Mouse (Mus musculus) spleen, adult 18-20 months (tissue): ENCODE results near the gene Sh3rf3.

Experiments
- DNase-seq, 2 experiments: peaks; one replicate each; pipeline ENCODE4 v3.0.0; 2022; ENCODE audit warnings: mixed read lengths in 2 of 2

Gene Sh3rf3

DNA sequence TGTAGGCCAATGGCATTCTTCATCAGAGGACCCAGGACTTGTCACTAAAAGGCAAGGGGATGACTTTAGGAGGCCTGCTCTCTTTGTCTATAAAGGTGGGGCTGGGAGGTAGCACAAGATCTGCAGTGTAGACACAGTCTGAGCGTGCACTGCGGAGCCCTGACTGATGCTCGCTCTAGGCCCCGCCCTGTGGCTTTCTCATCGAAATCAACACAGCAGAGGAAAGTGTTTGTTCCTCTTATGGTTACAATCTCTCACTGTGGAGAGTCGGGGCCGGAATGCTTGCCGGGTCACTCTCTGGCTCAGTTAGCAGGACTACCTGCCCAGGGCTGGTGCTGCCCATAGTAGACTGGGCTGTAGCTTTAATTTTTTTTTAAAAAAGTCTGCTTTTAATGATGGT, 299.6 kb downstream of the Sh3rf3 start:
- DNase-seq = no peak

DNA sequence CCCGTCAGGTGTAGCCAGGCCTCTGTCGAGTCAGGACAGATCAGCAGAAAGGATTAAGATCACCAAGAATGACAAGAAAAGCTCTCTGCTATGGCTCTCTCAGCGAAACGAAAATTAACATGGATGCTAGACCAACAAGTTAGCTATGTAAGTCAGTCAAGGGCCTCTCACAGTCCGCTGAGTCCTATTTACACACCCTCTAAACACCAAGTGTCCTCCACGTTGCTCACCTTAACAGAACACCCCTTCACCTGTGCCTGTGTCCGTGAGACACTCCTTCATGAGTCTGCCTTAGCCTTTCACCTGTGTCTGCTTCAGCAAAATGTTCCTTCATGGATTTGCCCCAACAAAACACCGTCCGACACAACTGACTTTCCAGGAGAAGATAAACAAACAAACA, 300.2 kb downstream of the Sh3rf3 start:
- no peak for DNase-seq

DNA sequence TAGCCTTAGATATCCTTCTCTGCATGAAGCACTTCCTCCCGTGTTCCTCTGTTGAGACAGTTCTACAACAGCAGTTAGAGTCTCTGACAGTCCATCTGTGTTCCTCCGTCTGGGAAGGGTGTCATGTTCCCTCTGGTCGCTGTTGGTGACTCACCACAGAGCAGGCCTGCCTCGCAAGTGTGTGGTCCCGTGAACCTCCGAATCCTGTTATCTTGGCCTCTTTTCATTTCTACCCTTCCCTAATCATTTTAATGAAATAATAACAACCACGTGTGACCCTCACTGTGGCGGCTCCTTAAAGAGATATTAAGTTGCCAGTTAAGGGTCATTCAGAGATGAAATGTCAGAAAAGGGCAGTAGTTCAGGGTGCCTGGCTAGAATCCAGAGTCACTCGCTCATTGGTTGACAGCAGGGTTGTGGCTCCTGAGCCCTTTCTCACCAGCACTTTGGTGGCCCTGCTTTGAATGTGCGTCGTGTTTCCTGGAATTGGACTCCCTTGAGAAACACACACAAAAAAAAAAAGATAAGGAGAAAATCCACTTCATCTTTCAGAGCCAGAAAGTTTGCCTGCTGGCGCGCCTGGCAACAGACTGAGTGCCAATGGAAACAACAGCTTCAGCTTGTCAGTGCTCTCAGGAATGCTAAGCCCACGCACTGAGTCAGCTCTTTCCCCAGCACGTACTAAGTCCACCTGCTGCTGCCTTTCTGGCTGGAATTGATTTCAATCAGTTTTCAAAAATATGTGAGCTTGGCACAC, 301.6 kb downstream of the Sh3rf3 start:
- DNase-seq = no peak

DNA sequence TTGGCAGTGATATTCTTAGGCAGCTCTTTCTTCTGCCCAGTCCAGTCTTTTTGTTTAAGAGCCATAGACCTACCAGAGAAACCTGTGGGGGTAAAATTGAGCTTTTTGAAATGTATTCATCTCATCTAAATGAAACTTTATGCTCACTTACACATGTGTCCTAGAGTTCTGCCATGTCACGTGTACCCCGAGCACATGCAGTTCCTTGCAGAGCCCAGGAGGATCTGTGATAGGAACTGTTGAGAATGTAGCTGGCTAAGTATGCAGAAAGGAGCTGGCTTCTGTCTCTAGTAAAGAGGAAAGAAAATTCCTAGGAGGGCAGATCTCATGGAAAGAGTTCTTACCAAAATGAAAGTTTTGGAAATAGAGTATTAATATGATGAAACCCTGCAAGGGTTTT, 302.5 kb downstream of the Sh3rf3 start:
- no peak for DNase-seq

DNA sequence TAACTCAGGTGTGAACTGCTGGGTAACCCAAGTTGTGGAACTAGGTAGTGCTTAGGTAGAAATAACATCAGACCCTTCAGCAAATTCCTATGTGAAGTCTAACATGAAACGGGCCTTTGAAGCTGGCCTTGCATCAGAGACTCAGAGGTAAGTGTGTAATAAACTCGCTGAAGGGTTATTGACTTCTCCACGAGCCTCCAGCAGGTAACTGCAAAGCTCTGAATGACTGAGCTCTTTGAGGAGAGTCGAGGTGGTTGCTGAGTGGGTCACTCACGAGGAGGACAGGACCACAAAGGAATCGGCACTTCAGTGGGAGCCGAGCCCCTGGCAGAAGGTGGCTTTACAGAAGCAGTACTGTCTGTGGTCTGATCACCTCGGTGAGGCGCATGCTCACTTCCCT, 303.2 kb downstream of the Sh3rf3 start:
- no peak for DNase-seq

DNA sequence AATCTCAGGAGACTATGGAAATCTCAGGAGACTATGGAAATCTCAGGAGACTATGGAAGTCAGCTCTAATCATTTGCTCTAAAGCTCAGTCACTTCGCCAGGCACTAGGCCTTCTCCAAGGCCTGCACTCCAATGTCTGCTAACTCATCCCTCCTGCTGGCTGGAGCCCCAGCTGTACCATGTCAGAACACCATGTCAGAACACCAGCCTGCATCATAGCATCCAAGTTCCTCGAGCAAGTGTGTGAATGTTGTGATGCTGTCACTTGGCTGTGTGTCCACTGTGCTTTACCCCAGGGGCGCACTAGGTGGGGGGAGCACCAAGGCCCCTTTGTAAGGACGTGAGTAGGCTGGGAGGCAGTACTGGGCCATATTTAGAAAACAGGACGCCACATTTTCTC, 304.4 kb downstream of the Sh3rf3 start:
- no peak for DNase-seq

DNA sequence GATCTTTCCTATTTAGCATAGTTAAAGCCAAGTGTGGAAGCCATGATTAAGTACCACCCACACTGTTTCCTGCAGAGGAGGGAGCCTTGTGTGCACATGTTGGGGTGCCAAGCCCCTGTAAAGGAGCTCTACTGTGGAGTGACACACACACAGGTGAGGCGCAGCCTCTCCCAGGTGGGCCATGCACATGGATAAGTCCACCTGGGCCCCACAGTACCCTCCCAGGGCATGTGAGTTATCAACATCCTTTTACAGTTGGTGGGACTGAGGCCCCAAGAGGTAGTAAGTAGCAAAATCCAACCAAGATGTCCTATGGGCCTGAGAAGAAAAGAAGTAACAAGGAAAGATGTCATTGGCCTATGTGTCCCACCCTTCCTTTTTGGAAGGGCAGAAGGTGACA, 305.8 kb downstream of the Sh3rf3 start:
- no peak for DNase-seq

DNA sequence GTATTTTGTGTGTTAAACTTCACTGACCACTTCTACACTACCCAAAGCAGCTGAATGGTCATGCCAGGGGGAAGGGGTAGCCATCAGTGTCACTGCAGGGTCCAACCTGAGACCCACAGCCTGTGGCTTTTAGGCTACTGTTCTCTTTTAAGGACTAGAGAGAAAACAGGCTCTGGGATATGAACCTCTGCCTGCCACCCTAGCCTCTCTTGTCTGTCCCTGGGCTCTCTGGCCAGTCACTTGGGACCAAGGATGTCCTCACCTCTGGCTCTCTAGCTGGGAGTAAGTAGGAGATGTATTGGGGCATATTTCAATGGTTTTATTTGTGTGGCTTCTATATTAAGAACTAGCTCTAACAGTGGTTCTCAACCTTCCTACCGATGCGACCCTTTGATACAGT, 306.7 kb downstream of the Sh3rf3 start:
- no peak for DNase-seq

DNA sequence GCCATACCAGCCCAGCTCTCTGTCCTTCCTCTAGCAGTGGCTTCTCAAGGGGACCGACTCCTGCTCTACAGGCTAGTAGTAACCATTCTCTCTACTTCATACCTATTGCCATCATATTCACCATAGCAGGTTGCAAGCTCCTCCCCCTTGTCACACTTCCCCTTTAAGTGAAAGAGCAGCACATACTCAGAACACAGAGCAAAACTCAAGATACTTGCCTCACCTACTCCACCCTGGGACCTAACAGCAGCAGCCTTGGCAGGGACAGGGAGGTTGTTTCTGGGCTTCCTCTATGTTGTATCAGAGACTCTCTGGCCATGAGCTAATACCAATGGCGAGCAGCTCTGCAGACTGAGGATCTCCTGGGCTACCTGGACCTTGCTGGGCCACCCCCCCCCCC, 312.3 kb downstream of the Sh3rf3 start:
- DNase-seq = no peak

DNA sequence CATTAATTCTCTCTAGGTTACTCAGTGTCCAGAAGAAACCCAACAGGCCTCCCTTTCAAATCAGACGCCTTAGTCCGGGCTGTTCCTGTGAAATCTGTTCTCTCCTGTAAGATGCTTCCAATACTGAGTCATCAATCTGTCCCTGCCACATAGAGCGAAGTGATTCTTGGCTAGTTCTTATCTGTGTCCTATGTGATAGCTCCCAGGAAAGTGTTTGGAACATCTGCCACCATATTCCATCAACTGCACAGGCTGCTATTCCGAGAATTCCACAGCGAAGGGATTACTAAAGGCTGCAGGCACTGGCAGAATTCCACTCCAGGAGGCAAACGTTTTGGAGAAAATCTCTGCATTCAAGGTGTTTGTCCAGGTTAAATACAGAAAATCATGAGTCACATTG, 314.5 kb downstream of the Sh3rf3 start:
- no peak for DNase-seq

DNA sequence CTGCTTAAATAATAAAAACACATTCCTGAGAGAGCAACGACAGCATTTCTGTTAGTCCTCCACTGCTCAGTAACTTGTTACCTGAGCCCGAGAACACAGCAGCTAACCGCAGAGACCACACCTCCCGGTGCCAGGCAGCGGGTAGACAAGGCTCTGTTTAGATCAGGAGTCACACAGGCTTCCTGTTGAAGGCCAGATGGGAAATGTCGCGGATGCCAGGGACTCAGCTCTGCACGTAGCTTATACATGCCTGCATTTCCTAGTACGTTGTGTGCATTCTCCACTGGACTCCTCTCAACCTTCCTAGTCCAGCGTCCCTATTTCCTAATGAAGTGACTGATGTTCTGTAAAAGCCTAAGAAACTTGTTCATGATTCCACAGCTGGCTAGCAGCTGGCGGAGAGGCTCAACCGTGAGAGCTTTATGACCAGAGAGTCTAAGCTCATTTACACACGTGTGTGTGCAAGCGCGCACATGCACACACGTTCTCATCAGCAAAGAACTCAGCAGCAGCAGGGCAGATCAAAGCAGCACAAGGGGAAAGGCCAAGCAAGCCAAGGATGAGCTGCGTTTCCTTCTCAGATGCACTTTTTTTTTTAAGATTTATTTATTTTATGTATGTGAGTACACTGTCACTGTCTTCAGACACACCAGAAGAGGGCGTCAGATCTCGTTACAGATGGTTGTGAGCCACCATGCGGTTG, 318.9 kb downstream of the Sh3rf3 start:
- no peak for DNase-seq

DNA sequence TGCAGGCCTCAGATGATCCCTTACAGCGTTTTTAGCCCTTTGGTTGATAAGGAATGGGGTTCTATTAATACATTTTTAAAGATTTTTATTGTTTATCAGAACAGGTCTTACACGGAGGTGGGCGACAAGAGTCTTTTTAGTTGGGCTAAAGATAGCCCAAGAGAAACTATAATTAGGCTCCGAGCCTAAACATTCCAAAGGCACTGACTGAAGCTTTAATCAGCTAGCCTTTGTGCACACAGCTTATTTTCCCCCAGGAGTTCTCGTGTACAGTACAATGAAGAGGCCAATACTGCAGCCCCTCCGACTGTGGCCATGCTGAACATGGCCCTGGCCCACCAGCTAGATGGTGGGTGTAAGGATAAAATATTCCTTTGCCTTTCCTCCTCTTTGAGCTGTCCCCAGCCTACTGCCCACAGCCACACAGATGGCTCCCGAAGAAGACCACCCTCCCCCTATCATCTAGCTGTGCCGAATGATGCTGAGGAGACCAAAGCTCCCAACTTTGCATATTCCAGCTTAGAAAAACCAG, 320.4 kb downstream of the Sh3rf3 start:
- no peak for DNase-seq

DNA sequence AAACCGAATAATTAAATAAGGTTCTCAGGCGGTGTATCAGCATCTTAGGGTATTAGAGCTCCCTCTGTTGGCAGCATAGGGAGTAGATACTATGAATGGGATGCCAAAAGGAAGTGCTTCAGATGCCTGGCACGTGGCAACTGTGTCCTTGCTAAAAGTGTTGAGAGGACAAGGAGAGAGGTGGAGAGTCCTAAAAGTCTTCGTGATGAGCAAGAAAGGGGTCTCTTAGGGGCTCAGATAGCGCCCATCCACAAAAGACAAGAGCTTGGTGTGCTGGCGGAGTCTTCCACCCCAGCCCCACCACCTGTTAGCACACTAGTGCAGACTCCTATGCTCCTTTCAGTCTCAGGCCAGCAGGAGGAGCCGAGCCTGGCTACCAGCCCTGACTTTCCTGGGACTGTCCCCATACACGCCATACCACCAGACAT, 336.8 kb downstream of the Sh3rf3 start:
- peak in 1 of 2 experiments; percentile 11 for DNase-seq

DNA sequence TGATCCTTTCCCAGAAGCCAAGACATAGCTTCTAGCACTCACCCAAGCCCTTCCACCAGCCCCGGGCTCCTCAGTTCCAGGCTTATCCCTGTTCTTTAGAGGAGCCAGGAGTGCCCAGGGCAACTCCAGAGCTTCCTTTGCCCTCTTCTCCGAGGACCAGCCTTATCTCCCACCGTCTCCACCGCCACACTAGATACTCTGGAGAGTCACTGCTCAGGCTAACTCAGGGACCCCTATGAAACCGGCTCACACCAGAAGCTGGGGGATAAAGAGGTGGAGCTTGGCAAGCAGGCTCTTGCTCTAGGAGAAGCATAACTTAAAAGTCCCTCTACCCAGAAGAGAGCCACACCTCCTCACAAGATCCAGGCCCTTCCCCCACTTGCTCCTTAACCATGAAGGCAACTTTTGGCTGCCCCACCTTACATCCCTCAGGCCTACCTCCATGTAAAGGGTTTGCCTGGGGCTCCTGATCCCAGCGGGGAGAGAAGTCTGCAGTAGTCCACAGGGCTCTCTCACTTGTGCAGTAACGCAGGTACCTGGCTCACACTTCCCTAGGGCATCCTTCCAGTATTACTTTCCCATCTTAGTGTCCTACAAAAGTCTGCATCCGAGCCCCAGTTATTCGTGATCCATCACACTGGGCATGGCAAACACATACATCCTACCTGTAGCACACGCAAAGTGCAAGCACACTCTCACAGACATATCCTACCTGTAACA, 337.9 kb downstream of the Sh3rf3 start:
- no peak for DNase-seq

DNA sequence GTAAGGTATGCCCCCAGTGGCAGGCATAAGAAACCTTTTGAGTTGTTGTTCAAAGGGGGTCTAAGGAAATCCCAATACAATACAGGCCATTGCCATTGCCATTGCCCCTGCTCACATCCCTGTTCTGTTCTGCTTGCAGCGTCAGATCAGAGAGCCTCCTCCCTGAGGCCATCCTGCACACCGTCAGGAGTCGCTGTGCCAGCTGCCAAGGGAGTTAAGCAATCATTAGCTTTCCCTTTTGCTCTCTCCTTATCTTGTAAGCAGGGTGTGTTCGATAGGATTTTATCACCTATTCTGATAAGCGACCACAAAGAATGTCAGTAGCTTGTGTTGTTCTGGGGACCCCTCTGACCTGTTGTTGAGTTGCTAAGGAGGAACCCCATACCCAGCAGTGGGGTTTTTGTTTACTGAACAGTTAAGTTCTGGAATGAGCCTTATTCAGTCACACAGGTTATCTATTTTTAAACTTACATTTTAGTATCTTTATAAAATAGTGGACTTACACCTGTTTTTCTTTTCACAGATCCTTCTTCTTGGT, 339.5 kb downstream of the Sh3rf3 start:
- DNase-seq = no peak

DNA sequence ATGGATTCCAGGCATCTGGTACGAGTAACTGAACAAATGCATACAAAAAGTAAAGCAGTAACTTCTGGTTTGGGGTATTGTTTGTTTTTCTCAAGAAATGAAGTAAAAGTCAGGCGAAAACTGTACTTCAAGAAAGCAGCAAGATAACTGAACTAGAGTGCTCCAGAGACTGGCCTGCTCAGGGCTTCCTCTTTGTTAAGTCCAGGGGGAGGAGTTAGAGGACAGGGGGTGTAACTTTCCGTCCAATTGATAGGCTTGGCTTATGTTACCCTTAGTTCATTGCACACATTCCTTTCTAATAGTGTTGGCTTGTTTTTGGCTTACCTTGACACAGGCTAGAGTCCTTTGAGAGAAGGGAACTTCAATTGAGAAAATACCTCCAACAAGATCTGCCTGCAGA, 345.5 kb downstream of the Sh3rf3 start:
- DNase-seq = no peak

DNA sequence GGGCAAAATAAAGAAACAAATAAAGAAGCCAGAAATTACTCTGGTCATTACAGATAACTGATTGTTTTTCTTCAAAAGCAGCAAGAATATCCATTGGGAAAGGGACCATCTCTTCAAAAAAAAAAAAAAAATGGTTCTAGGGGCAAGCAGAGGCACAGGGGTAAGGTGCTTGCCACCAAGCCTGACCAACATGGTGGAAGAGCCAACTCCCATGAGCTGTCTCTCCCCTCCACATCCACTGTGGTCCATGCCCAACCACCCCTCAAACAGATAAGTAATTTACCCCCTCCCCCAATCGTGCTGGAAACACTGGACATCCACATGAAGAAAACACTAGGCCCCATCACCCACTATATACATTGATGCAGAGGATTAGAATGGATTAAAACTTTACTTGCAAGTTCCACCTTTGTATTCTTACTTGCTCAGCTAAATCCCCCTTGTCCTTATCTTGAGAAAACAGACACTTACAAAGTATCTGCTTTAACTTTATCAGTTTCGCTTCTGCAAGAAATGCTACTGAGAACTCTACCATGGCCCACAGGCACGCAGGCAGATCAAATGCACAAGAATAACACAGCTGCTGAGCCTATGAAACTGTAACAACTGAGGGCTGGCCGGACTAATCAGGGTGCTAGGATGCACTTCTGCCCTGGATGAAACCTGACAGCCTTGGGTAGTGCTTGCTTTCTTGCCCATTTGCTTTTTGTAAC, 349.2 kb downstream of the Sh3rf3 start:
- DNase-seq = no peak

DNA sequence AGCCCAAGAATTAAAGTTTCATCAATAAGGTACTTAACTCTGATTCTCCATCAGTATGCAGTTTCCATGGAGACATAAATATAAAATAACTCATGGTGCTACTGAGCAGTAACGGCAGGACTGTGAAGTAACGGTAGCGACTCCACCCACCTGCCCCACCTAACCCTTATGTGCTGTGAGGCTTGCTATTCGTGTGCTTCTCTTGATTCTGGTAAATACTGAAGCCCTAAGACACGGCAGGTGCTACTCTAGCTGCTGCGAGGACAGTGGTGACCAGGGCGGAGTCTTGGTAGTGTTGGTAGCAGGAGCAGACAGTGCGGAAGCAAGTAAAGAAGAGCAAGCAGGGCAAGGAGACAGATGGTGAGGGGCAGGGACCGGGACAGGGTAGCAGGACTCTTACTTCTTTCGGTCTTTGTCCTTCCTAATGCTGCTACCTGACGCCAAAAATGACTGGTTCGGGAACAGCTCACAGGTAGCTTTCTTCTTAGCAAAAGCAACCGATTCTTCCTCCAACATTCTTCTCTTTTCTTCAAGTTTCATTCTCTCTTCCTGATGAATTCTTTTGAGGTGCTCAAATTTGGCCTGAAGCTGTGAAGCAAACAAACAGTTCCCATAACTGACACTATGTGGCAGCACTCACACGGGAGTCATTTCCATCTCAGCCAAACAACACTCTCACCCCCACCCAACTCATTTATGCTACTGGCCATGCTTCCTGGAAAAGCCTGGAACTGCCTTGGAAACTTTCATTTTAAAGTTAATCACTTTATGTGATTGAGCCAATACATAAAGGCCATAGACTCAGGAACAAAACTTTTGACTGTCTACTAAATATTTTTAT, 353.2 kb downstream of the Sh3rf3 start:
- peak in 1 of 2 experiments; percentile 22 for DNase-seq

DNA sequence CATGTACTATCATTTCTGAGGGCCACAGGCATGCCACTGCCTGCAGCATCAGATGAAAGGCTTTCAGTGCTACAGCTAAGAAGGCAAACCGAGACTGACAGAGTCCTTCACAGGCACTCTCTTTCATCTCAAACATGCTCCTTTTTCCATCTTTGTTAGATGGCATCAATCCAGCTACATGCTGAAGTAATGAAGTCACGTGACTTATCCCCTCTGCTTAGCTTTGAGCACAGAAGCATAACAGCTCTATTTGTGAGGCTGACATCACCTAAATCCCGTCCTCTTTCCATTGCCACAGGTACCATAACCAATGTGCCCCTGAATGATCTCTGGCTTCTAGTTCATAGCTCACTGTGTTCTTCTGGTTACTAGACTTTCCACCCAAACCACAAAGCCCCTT, 357.9 kb downstream of the Sh3rf3 start:
- DNase-seq = no peak

DNA sequence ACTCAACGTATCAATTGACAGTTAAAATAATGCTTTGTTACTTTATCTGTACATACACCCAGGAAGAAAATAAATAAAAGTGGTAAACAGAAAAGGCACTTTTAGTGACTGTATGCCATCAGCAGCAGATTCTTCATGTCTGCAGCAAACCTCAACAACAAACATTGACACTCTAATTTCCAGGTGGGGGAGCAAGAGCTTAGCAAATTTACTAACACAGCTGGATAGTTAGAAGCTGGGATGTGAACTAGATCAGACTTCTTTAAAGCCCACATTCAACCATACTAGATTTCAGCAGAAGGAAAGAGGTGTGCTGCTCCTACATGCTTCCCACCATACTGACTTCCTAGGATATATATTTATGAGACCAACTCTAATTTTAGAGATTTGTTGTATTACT, 359.4 kb downstream of the Sh3rf3 start:
- no peak for DNase-seq

DNA sequence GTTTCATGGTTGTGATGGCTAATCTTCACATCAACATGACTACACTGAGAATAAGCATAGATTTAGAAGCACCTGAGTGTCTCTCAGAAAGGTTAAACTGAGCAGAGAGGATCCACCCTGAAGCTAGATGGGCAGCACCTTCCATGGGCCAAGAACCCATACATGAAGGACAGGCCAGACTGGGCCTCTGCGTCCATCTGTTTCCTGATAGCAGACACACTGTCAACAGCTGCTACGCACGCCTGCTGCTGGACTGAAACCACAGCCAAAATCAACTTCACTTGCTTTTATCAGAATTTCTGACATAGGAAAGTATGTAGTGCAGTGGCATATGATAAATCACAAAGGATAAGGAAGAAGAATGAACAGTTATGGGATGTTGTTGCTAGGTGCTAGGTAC, 366.5 kb downstream of the Sh3rf3 start:
- DNase-seq = no peak

DNA sequence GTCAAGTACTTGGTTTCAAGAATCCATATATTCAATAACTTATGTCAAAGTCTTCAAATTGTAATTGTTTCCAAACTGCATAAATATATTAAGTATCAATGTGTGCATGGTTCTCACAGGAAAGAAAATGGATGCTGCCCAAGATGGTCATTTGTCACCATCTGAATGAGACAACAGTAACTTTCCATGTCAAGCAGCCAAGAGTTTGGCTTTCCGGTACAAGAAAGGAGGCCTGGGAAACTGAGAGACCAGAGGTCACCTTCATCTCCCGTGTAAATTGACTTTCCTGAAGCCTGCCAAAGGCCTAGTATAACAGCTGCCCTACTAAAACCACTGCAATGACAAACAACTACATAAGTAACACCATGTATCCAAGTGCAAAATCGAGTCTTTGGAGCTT, 369.1 kb downstream of the Sh3rf3 start:
- DNase-seq = no peak
